Mouse (Mus musculus) olfactory bulb, adult 2 months (tissue): ENCODE results near the gene Mpzl1.

Experiments used
- CTCF ChIP-seq: fragments of 200-500 bp; IDR thresholded peaks from 2 replicates; pipeline ENCODE4 v1.5.1; 2012; ENCODE audit warnings: low read depth, mild to moderate bottlenecking, low read length, moderate library complexity; ENCODE audit not compliant: insufficient read depth
- POLR2A ChIP-seq: fragments of 200-500 bp; IDR thresholded peaks from 2 replicates; pipeline ENCODE4 v1.6.1; 2012; ENCODE audit warnings: mild to moderate bottlenecking, low read depth, low read length, moderate library complexity; ENCODE audit not compliant: insufficient read depth

- TF ChIP-seq POLR2A (no peak), CTCF (no peak)
Measured at GRCm38 (mm10) chr1:165605108-165605507, 29.2 kb downstream of the Mpzl1 start.
